Mouse (Mus musculus): ENCODE measurements at regions not wholly inside any gene's neighbourhood (a gene's known extent, or its start where the extent isn't known, plus 50 kb on each side); places are given as distances from the start of the nearest gene placed in this dataset.
"Not testable (repeated sequence)": the region's sequence is repeated elsewhere in the genome, so short reads cannot be mapped to it uniquely, and the experiment has no call there.

DNA sequence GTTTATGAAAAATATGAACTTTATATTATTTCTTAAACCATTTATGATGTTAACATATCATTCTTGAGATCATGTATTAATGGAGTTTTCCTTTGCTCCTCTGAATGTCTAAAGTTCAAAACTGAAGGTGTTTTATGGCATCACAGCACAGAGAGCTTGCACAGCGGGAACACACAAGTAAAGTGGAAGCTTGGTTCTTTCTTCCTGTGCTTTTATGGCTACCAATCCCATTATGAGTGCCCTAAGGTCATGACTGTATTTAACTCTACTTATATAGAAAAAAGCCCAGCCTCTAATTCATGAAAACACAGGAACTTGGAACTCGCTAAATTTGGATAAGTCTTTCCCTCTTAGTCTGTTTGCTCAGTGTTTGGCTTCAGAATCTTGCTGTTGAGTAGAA, 417.3 kb upstream of the Adamts5 start:
- DNase-seq, result no peak

DNA sequence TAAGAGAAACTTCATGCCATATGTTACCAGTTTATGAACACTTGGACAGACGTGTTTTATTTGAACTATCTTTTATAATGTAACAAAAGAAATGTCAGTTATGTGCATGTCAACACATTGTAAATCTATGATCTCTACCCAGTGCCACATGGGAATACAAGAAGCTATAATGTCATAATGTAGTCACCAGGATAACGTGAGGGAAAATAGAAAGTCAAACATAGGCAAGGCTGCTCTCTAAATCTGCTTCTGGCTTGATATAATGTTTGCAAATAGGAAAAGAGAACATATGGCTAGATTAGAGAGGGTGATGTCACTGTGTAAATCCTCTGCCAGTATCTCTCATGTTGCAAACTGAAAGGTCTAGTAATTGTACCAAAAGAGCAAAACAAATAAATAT, 408.1 kb upstream of the Adamts5 start:
- DNase-seq, result peak in 1 of 2 experiments; percentile 12

DNA sequence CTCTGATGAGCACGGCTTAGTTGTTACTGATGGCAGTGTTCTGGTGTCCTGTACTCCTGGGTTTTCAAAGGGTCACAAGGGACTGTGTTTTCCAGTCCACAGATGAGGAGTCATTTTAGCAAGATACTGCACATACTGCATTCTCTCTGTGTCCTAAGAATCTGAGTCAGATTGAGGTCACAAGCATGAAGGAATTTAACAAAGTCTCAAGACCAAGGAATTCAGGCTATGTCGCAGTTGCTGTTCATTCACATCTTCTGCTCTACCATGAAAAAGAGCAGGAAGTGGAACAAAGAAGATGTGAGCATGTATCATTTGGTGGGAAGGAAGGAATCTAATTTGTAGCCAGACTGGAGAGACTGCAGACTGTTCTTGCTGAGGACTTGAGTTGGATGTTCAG, 402.2 kb upstream of the Adamts5 start:
- no peak for DNase-seq

- DNase-seq, result no peak
Measured at GRCm38 (mm10) chr16:86302451-86303145, 401.0 kb upstream of the Adamts5 start.

- no peak for DNase-seq
Measured at GRCm38 (mm10) chr16:86294436-86294835, 392.8 kb upstream of the Adamts5 start.

GRCm38 (mm10) chr16:86281326-86281725, 379.7 kb upstream of the Adamts5 start:
- DNase-seq, result no peak

- no peak for DNase-seq
Measured at GRCm38 (mm10) chr16:86277031-86277430, 375.4 kb upstream of the Adamts5 start.

DNA sequence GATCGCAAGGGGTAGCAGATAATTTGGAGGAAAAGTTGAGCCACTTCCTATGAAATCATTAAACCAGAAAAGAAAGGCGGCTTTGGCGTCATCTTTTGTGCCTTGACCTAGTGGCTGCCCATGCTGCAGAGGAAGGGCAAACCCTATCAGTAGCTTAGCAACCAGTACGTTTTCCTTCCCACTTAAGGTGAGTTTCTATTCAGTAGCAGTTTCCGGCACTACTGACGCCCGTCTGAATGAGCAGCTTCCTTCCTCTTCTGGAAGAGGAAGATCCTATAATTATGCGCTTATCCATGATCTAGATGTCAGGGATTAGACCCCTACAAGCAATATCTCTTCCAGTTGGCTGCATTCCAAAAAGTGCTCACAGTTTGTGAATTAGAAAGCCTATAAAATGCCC, 360.0 kb upstream of the Adamts5 start:
- no peak for DNase-seq

GRCm38 (mm10) chr16:86252630-86253029, 351.0 kb upstream of the Adamts5 start:
- DNase-seq, result no peak

- DNase-seq, result no peak
Measured at GRCm38 (mm10) chr16:86250021-86250420, 348.4 kb upstream of the Adamts5 start.

GRCm38 (mm10) chr16:86244191-86244590, 342.6 kb upstream of the Adamts5 start:
- DNase-seq, result no peak

- DNase-seq, result no peak
Measured at GRCm38 (mm10) chr16:86242766-86243510, 341.3 kb upstream of the Adamts5 start.

- no peak for DNase-seq
Measured at GRCm38 (mm10) chr16:86222997-86223396, 321.4 kb upstream of the Adamts5 start.

GRCm38 (mm10) chr16:86210547-86210946, 308.9 kb upstream of the Adamts5 start:
- no peak for DNase-seq

GRCm38 (mm10) chr16:86209319-86209718, 307.7 kb upstream of the Adamts5 start:
- DNase-seq, result no peak

DNA sequence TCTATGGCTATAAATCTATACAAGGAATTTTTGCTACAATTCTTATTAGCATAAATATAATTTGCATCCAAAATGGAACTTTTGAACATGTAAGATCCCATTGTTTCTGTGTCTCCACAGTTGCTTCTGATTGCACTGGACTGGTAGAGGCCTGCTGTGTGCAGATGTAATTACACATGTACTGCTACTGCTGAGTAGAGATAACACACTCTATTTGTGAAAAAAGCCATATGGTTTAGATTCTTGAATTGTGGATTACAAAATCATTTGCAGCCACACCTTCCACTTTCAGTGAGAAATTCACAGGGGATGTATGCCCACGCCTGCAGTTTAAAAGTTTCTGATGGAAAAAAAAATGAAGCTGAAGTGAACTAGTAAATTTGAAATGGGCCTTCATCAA, 288.2 kb upstream of the Adamts5 start:
- DNase-seq, result no peak

- DNase-seq, result no peak
Measured at GRCm38 (mm10) chr16:86188966-86189365, 287.3 kb upstream of the Adamts5 start.

GRCm38 (mm10) chr16:86187609-86188008, 286.0 kb upstream of the Adamts5 start:
- DNase-seq, result not testable (repeated sequence)

DNA sequence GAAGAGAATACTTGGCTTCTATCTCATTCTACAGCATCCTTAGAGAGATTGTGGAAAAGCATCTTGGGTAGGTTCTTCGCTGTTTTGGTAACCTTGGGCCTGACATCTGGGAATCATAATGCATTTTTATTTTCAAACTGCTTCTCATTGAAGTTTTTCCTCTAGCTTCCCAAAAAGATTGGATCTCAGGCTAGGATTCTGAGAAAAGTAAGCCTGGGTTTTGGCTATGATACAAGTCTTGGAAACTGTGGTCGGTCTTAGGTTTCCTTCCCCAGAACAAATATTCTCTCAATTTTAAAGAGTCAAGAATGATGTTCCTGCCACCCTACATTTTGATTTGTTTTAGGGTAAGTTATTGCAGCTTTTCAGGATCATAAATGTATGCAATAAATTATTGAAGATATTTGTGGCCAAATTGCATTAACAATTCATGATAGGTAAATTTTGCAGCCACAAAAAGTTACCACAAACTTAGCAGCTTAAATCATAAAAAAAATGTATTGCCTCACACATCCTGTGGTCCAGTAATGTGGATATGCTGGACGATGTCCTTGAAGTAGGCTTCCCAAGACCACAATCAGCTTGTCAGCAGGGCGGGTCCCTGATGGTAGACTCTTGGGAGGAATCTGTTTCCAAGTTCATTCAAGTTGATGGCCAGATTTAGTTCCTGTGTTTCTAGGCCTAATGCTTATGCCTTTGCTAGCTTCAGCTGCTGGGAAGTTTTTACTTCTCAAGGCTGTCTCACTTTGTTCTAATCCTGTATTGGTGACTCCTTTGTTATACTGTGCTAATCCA, 257.6 kb upstream of the Adamts5 start:
- DNase-seq, result no peak

DNA sequence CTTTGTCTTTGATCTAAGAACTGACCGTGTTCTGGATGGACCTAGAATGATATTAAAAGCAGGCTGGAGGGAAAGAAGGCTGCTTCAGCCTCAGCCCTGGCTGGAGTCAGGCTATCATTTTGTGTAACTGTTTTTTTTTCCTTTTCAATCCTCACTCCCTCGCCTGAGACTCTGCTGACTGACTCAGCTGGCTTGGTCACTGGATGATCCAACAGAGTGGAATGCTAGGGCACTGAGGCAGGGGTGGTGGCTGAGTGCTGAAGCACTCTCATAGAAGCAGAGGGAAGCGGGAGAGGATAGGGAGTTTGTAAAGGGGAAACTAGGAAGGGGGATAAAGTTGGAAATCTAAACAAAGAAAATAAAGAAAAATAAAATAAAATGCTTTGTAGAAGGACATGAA, 236.5 kb upstream of the Adamts5 start:
- no peak for DNase-seq

DNA sequence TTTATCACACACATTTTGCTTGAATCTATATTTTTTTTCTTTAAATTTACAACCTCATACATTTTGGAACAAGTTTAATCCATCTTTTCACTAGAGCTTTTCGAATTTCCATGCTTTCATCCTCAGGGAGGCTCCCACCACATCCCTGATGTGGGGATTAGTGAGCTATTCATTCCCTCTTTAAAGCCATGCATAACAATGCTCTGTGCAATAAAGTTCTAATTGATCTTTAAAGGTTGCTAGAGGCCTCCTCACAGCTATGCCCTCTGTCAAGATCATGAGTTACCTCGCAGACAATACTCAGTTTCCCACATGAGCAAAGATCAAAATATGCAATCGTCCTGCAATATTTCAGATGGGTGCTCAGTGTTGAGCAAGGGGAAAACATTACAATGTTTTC, 234.5 kb upstream of the Adamts5 start:
- DNase-seq, result no peak

DNA sequence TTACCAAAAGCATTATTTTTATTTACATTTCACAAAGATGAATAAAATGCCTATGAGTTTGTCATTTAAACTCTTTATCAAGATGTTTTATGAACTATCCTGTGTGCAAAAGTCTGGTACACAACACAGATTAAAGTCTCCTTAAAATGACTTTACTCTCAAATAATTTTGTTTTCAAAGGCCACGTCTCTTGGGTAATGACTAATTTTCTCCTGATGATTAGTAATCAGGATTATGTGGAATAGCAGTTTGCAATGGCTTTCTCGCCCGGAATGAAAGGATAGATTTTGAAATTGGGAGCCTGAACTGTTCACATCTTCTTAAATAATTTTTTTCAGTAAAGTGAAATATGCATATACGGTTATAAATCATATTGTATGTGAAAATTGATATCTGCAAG, 225.8 kb upstream of the Adamts5 start:
- no peak for DNase-seq

GRCm38 (mm10) chr16:86124182-86124581, 222.6 kb upstream of the Adamts5 start:
- no peak for DNase-seq

- DNase-seq, result no peak
Measured at GRCm38 (mm10) chr16:86122936-86123335, 221.3 kb upstream of the Adamts5 start.

All from cerebellum, adult 18-20 months (tissue).